Mouse (Mus musculus) lung, embryonic 14.5 days (tissue): Measurements from ENCODE around the gene Ppt2. TPM values are rescaled to one million over a fixed set of nuclear protein-coding genes. Genes with fewer than 3 reads are reported as not detected.
A peak's percentile ranks its signal among the peaks of the same experiment; 100 is the strongest.

Experiments used
- ATAC-seq: fragments of 200-750 bp; cut with Nextera tagmentation; 2 replicates; pipeline ENCODE4 v1.8.0; 2017; ENCODE audit warnings: mild to moderate bottlenecking, moderate TSS enrichment, moderate library complexity; ENCODE audit not compliant: insufficient read depth
- DNase-seq: peaks from one replicate; pipeline ENCODE4 v3.0.0-alpha.2; 2015
- H3K27ac ChIP-seq: fragments of 300-500 bp; sonication (generic); 2 replicates; pipeline ENCODE4 v1.5.1; 2014; ENCODE audit warnings: low read depth, mild to moderate bottlenecking, moderate library complexity
- H3K27me3 ChIP-seq: fragments of 300-500 bp; sonication (generic); 2 replicates; pipeline ENCODE4 v1.6.1; 2014; ENCODE audit warnings: low read length, control low read depth; ENCODE audit not compliant: insufficient read depth
- H3K36me3 ChIP-seq: fragments of 300-500 bp; sonication (generic); 2 replicates; pipeline ENCODE4 v1.6.1; 2014; ENCODE audit warnings: control low read depth; ENCODE audit not compliant: insufficient read depth
- H3K4me1 ChIP-seq: fragments of 300-500 bp; sonication (generic); 2 replicates; pipeline ENCODE4 v1.6.1; 2014; ENCODE audit warnings: antibody characterized with exemption, control low read depth; ENCODE audit not compliant: insufficient read depth
- H3K4me2 ChIP-seq: fragments of 300-500 bp; sonication (generic); 2 replicates; pipeline ENCODE4 v1.6.1; 2014; ENCODE audit warnings: mild to moderate bottlenecking
- H3K4me3 ChIP-seq: fragments of 300-500 bp; sonication (generic); 2 replicates; pipeline ENCODE4 v1.5.1; 2014; ENCODE audit warnings: low read depth, low read length
- H3K9ac ChIP-seq: fragments of 300-500 bp; sonication (generic); 2 replicates; pipeline ENCODE4 v1.6.1; 2014
- H3K9me3 ChIP-seq: fragments of 300-500 bp; sonication (generic); 2 replicates; pipeline ENCODE4 v1.6.1; 2016; ENCODE audit warnings: low read depth, low read length, control low read depth
- CTCF ChIP-seq: IDR thresholded peaks from 2 replicates; pipeline ENCODE4 v1.5.1; 2016; ENCODE audit warnings: antibody characterized with exemption, low read depth
- WGBS: fragments of 180-500 bp; shearing (Covaris S2); extraction: QIAGEN DNeasy Blood & Tissue Kit; methylation state at CpG from one replicate; pipeline ENCODE4 v1.1.7; 2014; 5-methylcytosine and 5-hydroxymethylcytosine counted together
- polyA plus RNA-seq: library from polyadenylated mRNA; unstranded; fragments of >200 nt; fragmentation: Nextera tagmentation; extraction: Ambion mirVana; gene quantifications from 2 replicates; pipeline ENCODE4 v1.2.1, GENCODE M21; 2014

Ppt2 gene
- polyA plus RNA-seq, 1 experiment from 2014 or later = 24.5 TPM

DNA sequence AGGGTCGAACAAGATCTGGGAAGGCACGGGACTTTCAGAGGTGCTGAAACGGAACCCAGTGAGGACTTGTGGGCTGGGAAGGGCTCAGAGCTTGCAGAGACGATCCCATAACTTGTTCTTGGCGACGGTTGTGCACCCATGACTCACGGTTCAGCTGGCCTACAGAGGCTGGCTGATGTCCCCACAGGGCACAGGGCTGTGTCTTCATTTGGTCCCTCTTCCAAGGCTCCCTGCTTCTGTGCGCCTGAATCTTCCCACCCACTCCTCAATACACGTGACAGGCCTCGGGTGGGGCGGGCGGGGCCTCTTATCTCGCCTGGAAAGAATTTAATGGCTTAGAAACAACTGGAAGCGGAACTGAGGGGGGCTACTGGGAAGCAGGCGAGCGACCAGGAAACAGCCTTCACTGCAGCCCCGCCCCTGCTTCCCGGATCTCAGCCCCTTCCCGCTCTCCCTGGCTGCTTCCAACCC is 32.8 kb upstream of the Ppt2 start:
- Histone ChIP-seq H3K36me3 (no peaks in the 10 kb centered on the region), H3K27ac (no peak overlapping the region), H3K4me3 (peak overlapping the region; percentile 12), H3K9me3 (no peaks in the 10 kb centered on the region), H3K4me2 (peak overlapping the region; percentile 48), H3K4me1 (no peaks in the 10 kb centered on the region; the same call in 1 of the 2 replicates), H3K27me3 (peaks cover 16% of the 10 kb centered on the region), H3K9ac (no peak overlapping the region)
- DNase-seq (peak; percentile 54), ATAC-seq (0 out of 2 replicates have a peak, but pooled peaks have one; percentile 33)
- TF ChIP-seq CTCF = no peak
- 2% methylated on average over 19 of the region's 19 CpGs for WGBS

DNA sequence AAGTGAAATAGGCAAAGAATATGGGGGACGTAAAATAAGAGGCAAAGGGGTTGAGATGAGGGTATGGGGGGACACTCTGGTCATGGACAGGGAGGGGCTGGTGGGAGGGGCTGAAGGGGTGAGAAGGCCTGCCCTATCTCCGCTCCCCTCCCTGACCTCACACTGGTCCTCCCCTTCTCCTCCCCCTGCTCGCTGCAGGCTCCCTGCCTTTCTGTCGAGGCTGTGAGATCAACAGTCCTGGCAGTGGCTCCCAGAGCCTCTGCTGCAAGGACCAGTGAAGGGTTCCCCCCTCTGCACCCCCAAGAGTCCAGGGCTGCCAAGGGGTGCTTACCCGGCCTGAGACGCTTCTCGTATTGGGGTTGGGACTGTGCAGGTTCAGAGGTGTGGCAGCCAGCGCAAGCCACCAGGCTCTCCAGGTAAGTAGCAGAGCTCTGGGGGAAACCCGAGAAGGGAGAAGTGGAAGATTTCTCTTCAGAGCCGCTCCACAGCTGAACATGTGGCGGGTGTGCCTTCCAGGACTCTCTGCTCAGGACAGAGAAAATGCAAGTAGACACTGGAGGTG is 32.0 kb upstream of the Ppt2 start:
- Histone ChIP-seq H3K27me3 (peaks cover 16% of the 10 kb centered on the region), H3K4me2 (no peak overlapping the region), H3K4me3 (peak overlapping the region; percentile 5; the same call in 1 of the 2 replicates), H3K9ac (no peak overlapping the region), H3K9me3 (no peaks in the 10 kb centered on the region), H3K27ac (no peak overlapping the region), H3K36me3 (no peaks in the 10 kb centered on the region), H3K4me1 (peaks cover 5% of the 10 kb centered on the region)
- ATAC-seq (no peak), DNase-seq (no peak)
- 24% methylated on average over 11 of the region's 11 CpGs for WGBS
- TF ChIP-seq CTCF = no peak

DNA sequence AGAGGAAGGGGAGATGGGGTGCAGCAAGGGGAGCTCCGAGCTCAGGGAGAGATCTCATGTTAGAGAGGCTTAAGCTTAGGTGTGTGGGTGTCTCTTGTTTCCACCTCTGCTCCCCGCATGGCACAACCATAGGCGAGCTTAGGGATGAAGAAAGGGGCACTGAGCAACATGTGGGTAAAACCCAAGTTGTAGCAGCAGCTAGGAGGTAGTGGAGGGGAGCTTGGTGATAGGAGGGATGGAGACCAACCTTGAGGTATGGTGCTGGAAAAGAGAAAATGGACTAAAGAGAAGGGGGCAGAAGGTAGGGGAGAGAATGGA is 31.5 kb upstream of the Ppt2 start:
- ATAC-seq = no peak
- no peaks in the 10 kb centered on the region for H3K9me3 ChIP-seq
- H3K9ac ChIP-seq = no peak overlapping the region
- no peak overlapping the region for H3K27ac ChIP-seq
- peaks cover 16% of the 10 kb centered on the region for H3K27me3 ChIP-seq
- H3K4me2 ChIP-seq = no peak overlapping the region
- no peak overlapping the region for H3K4me3 ChIP-seq
- no peak for TF ChIP-seq CTCF
- WGBS = 66% methylated on average over 3 of the region's 3 CpGs
- DNase-seq = no peak
- H3K36me3 ChIP-seq = no peaks in the 10 kb centered on the region
- H3K4me1 ChIP-seq = peaks cover 9% of the 10 kb centered on the region

DNA sequence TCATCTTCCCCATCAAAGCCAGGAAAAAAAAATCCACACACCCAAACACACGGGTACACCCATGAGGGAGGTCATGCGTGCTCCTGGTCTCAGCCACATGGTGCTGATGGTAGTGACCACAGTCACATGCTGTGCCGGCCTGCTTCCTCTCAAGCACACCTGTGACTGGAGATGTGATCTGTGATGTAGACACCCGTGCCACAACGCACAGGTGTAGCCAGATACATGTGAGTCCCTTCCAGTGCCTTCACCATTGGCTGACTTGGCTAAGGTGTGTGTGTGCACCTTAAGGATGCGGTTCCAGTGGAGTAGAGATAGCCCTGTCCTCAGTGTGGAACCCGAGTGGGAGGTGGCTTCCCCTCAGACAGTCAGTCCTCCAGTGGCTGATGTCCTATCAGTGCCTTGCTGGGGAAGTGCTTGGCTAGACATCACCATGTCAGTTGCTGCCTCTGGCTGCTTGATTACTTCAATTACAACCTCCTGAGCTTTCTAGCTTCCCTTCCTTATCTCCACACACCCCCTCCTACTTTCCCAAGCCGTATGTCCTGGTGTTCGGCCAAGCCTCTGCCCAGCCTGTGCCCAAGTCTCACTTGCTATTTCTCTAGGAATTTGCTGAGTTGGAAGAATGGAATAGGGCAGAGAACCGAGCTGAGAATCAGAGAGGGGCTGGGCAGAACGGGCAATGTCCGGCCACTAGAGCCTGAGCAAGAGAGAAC is 31.0 kb upstream of the Ppt2 start:
- no peak overlapping the region for H3K4me2 ChIP-seq
- TF ChIP-seq CTCF = no peak
- H3K27ac ChIP-seq = no peak overlapping the region
- ATAC-seq (no peak), DNase-seq (no peak)
- H3K4me3 ChIP-seq = no peak overlapping the region
- H3K4me1 ChIP-seq = peaks cover 9% of the 10 kb centered on the region
- H3K36me3 ChIP-seq = no peaks in the 10 kb centered on the region
- 55% methylated on average over 12 of the region's 12 CpGs for WGBS
- H3K9ac ChIP-seq = no peak overlapping the region
- H3K9me3 ChIP-seq = no peaks in the 10 kb centered on the region
- H3K27me3 ChIP-seq = peaks cover 16% of the 10 kb centered on the region

DNA sequence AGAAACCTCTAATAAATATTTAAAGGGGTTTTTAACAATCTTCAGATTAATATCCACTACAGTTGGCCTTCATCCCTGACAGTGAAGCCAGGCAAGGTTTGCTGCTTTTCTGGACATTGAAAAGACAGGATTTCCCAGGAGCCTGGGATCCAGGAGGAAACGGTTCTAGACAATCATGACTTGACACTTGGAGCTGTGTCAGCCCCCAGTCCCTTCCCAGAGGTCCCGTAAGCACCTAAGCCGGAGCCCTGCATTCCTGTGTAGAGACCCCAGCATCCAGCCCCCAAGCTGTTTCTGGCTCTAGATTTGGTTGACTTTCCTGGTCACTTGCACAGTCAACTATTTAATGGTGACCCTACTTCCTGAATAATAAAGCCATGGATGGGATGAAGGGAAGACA is 30.3 kb upstream of the Ppt2 start:
- H3K4me3 ChIP-seq = no peak overlapping the region
- H3K27ac ChIP-seq = no peak overlapping the region
- no peak for TF ChIP-seq CTCF
- H3K4me1 ChIP-seq = peaks cover 9% of the 10 kb centered on the region
- H3K9ac ChIP-seq = no peak overlapping the region
- no peak for ATAC-seq
- no peaks in the 10 kb centered on the region for H3K9me3 ChIP-seq
- no peak overlapping the region for H3K4me2 ChIP-seq
- WGBS = 68% methylated on average over 3 of the region's 3 CpGs
- DNase-seq = no peak
- peaks cover 2% of the 10 kb centered on the region; the same call in 1 of the 2 replicates for H3K36me3 ChIP-seq
- H3K27me3 ChIP-seq = peaks cover 16% of the 10 kb centered on the region

DNA sequence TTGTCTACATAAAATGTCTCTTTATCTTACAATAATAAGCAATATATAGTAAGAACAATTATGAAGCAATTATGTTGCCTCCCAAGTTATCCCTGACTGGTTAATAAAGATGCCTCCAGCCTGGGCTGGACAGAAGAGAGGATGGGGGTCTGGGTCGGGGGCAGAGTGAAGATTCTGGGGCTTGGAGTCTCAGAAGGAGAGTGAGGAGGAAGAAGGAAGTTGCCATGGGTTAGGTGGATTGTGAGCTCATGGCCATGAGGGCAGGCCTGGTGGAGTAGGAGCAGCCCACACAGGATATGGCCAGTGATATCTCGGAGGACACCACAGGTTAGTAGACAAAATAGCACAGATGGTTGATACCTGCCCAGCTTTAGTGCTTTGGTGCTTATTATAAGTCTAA is 29.8 kb upstream of the Ppt2 start:
- no peak for ATAC-seq
- no peak overlapping the region for H3K4me2 ChIP-seq
- H3K27ac ChIP-seq = no peak overlapping the region
- no peak overlapping the region for H3K4me3 ChIP-seq
- no peaks in the 10 kb centered on the region for H3K9me3 ChIP-seq
- no peak for TF ChIP-seq CTCF
- peaks cover 9% of the 10 kb centered on the region for H3K4me1 ChIP-seq
- peaks cover 7% of the 10 kb centered on the region for H3K36me3 ChIP-seq
- WGBS = 58% methylated on average over 2 of the region's 2 CpGs
- DNase-seq = no peak
- no peak overlapping the region for H3K9ac ChIP-seq
- H3K27me3 ChIP-seq = peaks cover 16% of the 10 kb centered on the region

DNA sequence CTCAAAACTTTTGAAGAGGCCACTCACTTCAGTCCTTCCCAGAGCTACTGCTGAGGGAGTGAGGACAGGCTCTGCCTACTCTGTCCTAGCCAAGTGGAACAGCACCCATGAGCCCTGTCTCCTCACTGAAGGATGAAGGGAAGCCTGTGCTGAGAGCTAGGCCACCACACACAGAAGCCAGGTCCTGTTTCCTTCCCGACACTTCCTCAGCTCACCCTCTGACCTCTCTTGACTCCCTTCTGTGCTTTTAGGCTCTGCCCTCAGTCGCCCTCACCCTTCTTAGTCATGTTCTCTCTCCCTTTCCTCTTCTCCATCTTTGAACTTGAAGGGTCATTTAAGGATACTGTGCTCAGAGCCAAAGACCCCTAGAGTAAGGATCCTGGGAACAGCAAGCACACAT is 29.0 kb upstream of the Ppt2 start:
- no peak overlapping the region for H3K9ac ChIP-seq
- no peak for DNase-seq
- ATAC-seq = no peak
- no peak overlapping the region for H3K27ac ChIP-seq
- peaks cover 16% of the 10 kb centered on the region for H3K27me3 ChIP-seq
- no peak overlapping the region for H3K4me2 ChIP-seq
- peaks cover 15% of the 10 kb centered on the region for H3K36me3 ChIP-seq
- peaks cover 9% of the 10 kb centered on the region for H3K4me1 ChIP-seq
- no peak overlapping the region for H3K4me3 ChIP-seq
- WGBS = 25% methylated on average over 2 of the region's 2 CpGs
- TF ChIP-seq CTCF = no peak
- no peaks in the 10 kb centered on the region for H3K9me3 ChIP-seq
